Mouse (Mus musculus) CH12.LX (cell line): ENCODE data around the gene Sufu. TPM values are rescaled to one million over a fixed set of nuclear protein-coding genes. Genes with fewer than 3 reads are reported as not detected.

Source experiments
- DNase-seq: peaks from one replicate; pipeline ENCODE4 v3.0.0-alpha.2; 2013; ENCODE audit errors: extremely low read depth
- H3K27ac ChIP-seq: 2 replicates; pipeline ENCODE4 v1.5.1; 2012; ENCODE audit warnings: low read depth, mild to moderate bottlenecking, control low read depth, moderate library complexity; ENCODE audit not compliant: insufficient read depth
- H3K27me3 ChIP-seq: replicated peaks from 2 replicates; pipeline ENCODE3; 2012; ENCODE audit warnings: inconsistent platforms
- H3K36me3 ChIP-seq, 2 experiments: replicated peaks in 1 of 2; 2 replicates each; pipeline versions ENCODE3 to v1.6.1; 2012; ENCODE audit warnings: inconsistent platforms in 1 of 2, low read length in 1 of 2, mild to moderate bottlenecking in 1 of 2, mixed read lengths in 1 of 2, moderate library complexity in 1 of 2; ENCODE audit not compliant: control insufficient read depth in 1 of 2, insufficient read depth in 1 of 2
- H3K4me1 ChIP-seq, 2 experiments: 2 replicates each; pipeline ENCODE4 v1.6.1; 2012; ENCODE audit warnings: inconsistent platforms in 1 of 2, moderate library complexity in 1 of 2; ENCODE audit not compliant: insufficient read depth in 2 of 2, control insufficient read depth in 1 of 2
- H3K4me2 ChIP-seq: 2 replicates; pipeline ENCODE4 v1.6.1; 2012; ENCODE audit warnings: low read depth, mild to moderate bottlenecking, control low read depth; ENCODE audit not compliant: poor library complexity, insufficient read depth, severe bottlenecking
- H3K4me3 ChIP-seq, 3 experiments: fragments of 150-350 bp in 1 of 3; sonication (generic) in 1 of 3; replicated peaks in 1 of 3; 2 replicates each; pipeline versions ENCODE3 to v1.5.1; 2011 to 2012; ENCODE audit warnings: low read depth in 2 of 3, low read length in 2 of 3, mild to moderate bottlenecking in 2 of 3, moderate library complexity in 2 of 3, control low read depth in 1 of 3, improper control_type of control experiment in 1 of 3, inconsistent platforms in 1 of 3, mixed read lengths in 1 of 3; ENCODE audit not compliant: poor library complexity in 1 of 3
- H3K79me2 ChIP-seq: replicated peaks from 2 replicates; pipeline ENCODE4 v1.6.1; 2012; ENCODE audit warnings: mild to moderate bottlenecking, moderate library complexity; ENCODE audit not compliant: control insufficient read depth, poor library complexity, insufficient read depth, severe bottlenecking; ENCODE audit errors: extremely low read depth
- H3K9ac ChIP-seq: 2 replicates; pipeline ENCODE4 v1.6.1; 2012; ENCODE audit warnings: low read depth, mild to moderate bottlenecking, control low read depth, moderate library complexity; ENCODE audit not compliant: insufficient read depth
- H3K9me3 ChIP-seq: replicated peaks from 2 replicates; pipeline ENCODE3; 2012; ENCODE audit warnings: low read length, inconsistent platforms, mixed read lengths
- CTCF ChIP-seq, 2 experiments: IDR thresholded peaks in 1 of 2; conservative IDR thresholded peaks in 1 of 2; 2 replicates each; pipeline ENCODE4 v1.5.1; 2011 to 2012; ENCODE audit warnings: low read depth in 2 of 2, low read length in 2 of 2, improper control_type of control experiment in 1 of 2, inconsistent platforms in 1 of 2, mild to moderate bottlenecking in 1 of 2, moderate library complexity in 1 of 2
- E2F4 ChIP-seq: IDR thresholded peaks from 2 replicates; pipeline ENCODE4 v1.6.1; 2011; ENCODE audit warnings: low read depth, low read length, improper control_type of control experiment; ENCODE audit not compliant: insufficient replicate concordance
- IRF4 ChIP-seq: IDR thresholded peaks from 2 replicates; pipeline ENCODE4 v1.6.1; 2014; ENCODE audit warnings: low read depth, mild to moderate bottlenecking, inconsistent platforms, low read length, improper control_type of control experiment
- RAD21 ChIP-seq: IDR thresholded peaks from 2 replicates; pipeline ENCODE4 v1.6.1; 2011; ENCODE audit warnings: low read depth, mild to moderate bottlenecking, low read length, improper control_type of control experiment, moderate library complexity
- UBTF ChIP-seq: IDR thresholded peaks from 2 replicates; pipeline ENCODE4 v1.6.1; 2012; ENCODE audit warnings: low read depth, mild to moderate bottlenecking, inconsistent platforms, low read length, improper control_type of control experiment, moderate library complexity
- USF1 ChIP-seq: IDR thresholded peaks from 2 replicates; pipeline ENCODE4 v1.6.1; 2014; ENCODE audit warnings: low read depth, mild to moderate bottlenecking, inconsistent platforms, low read length, improper control_type of control experiment
- ZNF384 ChIP-seq: IDR thresholded peaks from 2 replicates; pipeline ENCODE4 v1.6.1; 2012; ENCODE audit warnings: low read depth, low read length, improper control_type of control experiment, inconsistent platforms
- dilution Hi-C: fragments of 300-500 bp; cut with MboI; formaldehyde crosslinking; loops from 2 replicates; pipeline ENCODE4 v1.14.3; 2020; ENCODE audit warnings: low sequenced_read_pairs; ENCODE audit not compliant: extremely low pct_unique_long_range_greater_than_20kb, extremely low pct_ligation_motif_present
- in situ Hi-C: fragments of 300-500 bp; cut with MboI; formaldehyde crosslinking; loops from 3 replicates; pipeline ENCODE4 v1.14.3; 2019; ENCODE audit warnings: low sequenced_read_pairs, low pct_ligation_motif_present, low pct_unique_long_range_greater_than_20kb, mixed read lengths
- polyA plus RNA-seq: library from polyadenylated mRNA; unstranded; fragments of >175 nt; gene quantifications from 2 replicates; pipeline ENCODE4 v1.2.1, GENCODE M21; 2012; ENCODE audit warnings: low read depth; ENCODE audit not compliant: insufficient read length
- total RNA-seq, 2 experiments: library from RNA; depleted of rRNA; stranded (reverse); fragments of 300-350 nt in 1 of 2; fragments of >200 nt in 1 of 2; gene quantifications; 2 replicates each; pipeline ENCODE4 v1.2.3; 2012 to 2014

Gene Sufu
- total and polyA plus RNA-seq, 3 experiments: 3.6 to 22.6 (median 9.8) TPM

- TF ChIP-seq IRF4 (no peak), E2F4 (no peak), USF1 (no peak)
- TF ChIP-seq, all 38 proteins: peak for 0
- Histone ChIP-seq H3K4me3 (no peak overlapping the region), H3K27me3 (no peaks in the 10 kb centered on the region), H3K9ac (no peak overlapping the region), H3K36me3 (peaks cover 0 to 32% of the 10 kb centered on the region in 2 experiments), H3K4me2 (no peak overlapping the region), H3K4me1 (peaks cover under 1 to 30% of the 10 kb centered on the region in 2 experiments; a peak in 2 of 4 replicates), H3K9me3 (peaks cover 3% of the 10 kb centered on the region), H3K79me2 (no peaks in the 10 kb centered on the region), H3K27ac (no peak overlapping the region)
- in situ Hi-C loops (no loop called here), dilution Hi-C loops (no loop called here)
- no peak for DNase-seq
These were observed 140.7 kb downstream of the Sufu start for GRCm38 (mm10) chr19:46537357-46537756.

- TF ChIP-seq UBTF: no peak
- TF ChIP-seq CTCF (conservative IDR thresholded peaks at IDR 0.05 in 1 of 2, IDR thresholded peaks at IDR 0.05 in 1 of 2; ENCODE audit: low read depth in 2 of 2, low read length in 2 of 2): peak in 1 of 2 experiments; percentile 52; a peak in 2 of 4 replicates
- TF ChIP-seq RAD21: peak; percentile 36
- no peak for TF ChIP-seq ZNF384
- TF ChIP-seq E2F4: no peak
- H3K4me1 ChIP-seq: peaks cover 0 to 22% of the 10 kb centered on the region in 2 experiments; a peak in 2 of 4 replicates
- peaks cover 2 to 37% of the 10 kb centered on the region in 2 experiments for H3K36me3 ChIP-seq
- dilution Hi-C loops: no loop called here
- in situ Hi-C loops: no loop called here
- peaks cover 3% of the 10 kb centered on the region for H3K9me3 ChIP-seq
- no peak for DNase-seq
- no peaks in the 10 kb centered on the region for H3K79me2 ChIP-seq
- H3K4me2 ChIP-seq: no peak overlapping the region
- no peak overlapping the region for H3K9ac ChIP-seq
- H3K27me3 ChIP-seq: no peaks in the 10 kb centered on the region
- no peak overlapping the region for H3K4me3 ChIP-seq
- no peak overlapping the region for H3K27ac ChIP-seq
These were observed 141.5 kb downstream of the Sufu start for GRCm38 (mm10) chr19:46538213-46538612.

Other genes with a start within 250 kb of the Sufu start
- not detected in 2 replicates for gene Pitx3, start 248.6 kb upstream of the Sufu start, total RNA-seq (2012; rRNA removed)
- gene Pitx3, start 248.6 kb upstream of the Sufu start, total RNA-seq (2014; rRNA removed): not detected in 2 replicates
- gene Pitx3, start 248.6 kb upstream of the Sufu start, polyA plus RNA-seq: not detected in 2 replicates
- 18.7 and 22.7 TPM in 2 replicates for gene Gbf1, start 244.4 kb upstream of the Sufu start, total RNA-seq (2012; rRNA removed)
- gene Gbf1, start 244.4 kb upstream of the Sufu start, total RNA-seq (2014; rRNA removed): 7.1 and 8.6 TPM in 2 replicates
- 23.9 and 26.1 TPM in 2 replicates for gene Gbf1, start 244.4 kb upstream of the Sufu start, polyA plus RNA-seq
- gene Nfkb2, start 92.6 kb upstream of the Sufu start, total RNA-seq (2012; rRNA removed): 45.0 and 64.8 TPM in 2 replicates
- 37.1 and 44.3 TPM in 2 replicates for gene Nfkb2, start 92.6 kb upstream of the Sufu start, total RNA-seq (2014; rRNA removed)
- 67.5 and 71.7 TPM in 2 replicates for gene Nfkb2, start 92.6 kb upstream of the Sufu start, polyA plus RNA-seq
- 1.3 and 2.2 TPM in 2 replicates for gene Psd, start 69.7 kb upstream of the Sufu start, total RNA-seq (2012; rRNA removed)
- gene Psd, start 69.7 kb upstream of the Sufu start, total RNA-seq (2014; rRNA removed): 0.39 and 0.70 TPM in 2 replicates
- gene Psd, start 69.7 kb upstream of the Sufu start, polyA plus RNA-seq: 20.1 and 20.6 TPM in 2 replicates
- gene Fbxl15, start 68.7 kb upstream of the Sufu start, total RNA-seq (2012; rRNA removed): 9.9 and 10.4 TPM in 2 replicates
- gene Fbxl15, start 68.7 kb upstream of the Sufu start, total RNA-seq (2014; rRNA removed): 6.8 and 9.4 TPM in 2 replicates
- gene Fbxl15, start 68.7 kb upstream of the Sufu start, polyA plus RNA-seq: 7.3 and 7.6 TPM in 2 replicates
- 95.1 and 102 TPM in 2 replicates for gene Cuedc2, start 58.2 kb upstream of the Sufu start, total RNA-seq (2012; rRNA removed)
- 117 and 120 TPM in 2 replicates for gene Cuedc2, start 58.2 kb upstream of the Sufu start, total RNA-seq (2014; rRNA removed)
- gene Cuedc2, start 58.2 kb upstream of the Sufu start, polyA plus RNA-seq: 94.4 and 123 TPM in 2 replicates
- gene Mfsd13a, start 55.8 kb upstream of the Sufu start, total RNA-seq (2012; rRNA removed): 4.9 and 7.6 TPM in 2 replicates
- 2.8 and 3.1 TPM in 2 replicates for gene Mfsd13a, start 55.8 kb upstream of the Sufu start, total RNA-seq (2014; rRNA removed)
- gene Mfsd13a, start 55.8 kb upstream of the Sufu start, polyA plus RNA-seq: 13.2 and 15.9 TPM in 2 replicates
- gene 2310034G01Rik, start 46.6 kb upstream of the Sufu start, total RNA-seq (2012; rRNA removed): 1.3 and 1.4 TPM in 2 replicates
- gene 2310034G01Rik, start 46.6 kb upstream of the Sufu start, total RNA-seq (2014; rRNA removed): 1.5 and 1.6 TPM in 2 replicates
- 1.1 and 1.4 TPM in 2 replicates for gene 2310034G01Rik, start 46.6 kb upstream of the Sufu start, polyA plus RNA-seq
- gene Actr1a, start 1.1 kb upstream of the Sufu start, total RNA-seq (2012; rRNA removed): 75.7 and 87.8 TPM in 2 replicates
- gene Actr1a, start 1.1 kb upstream of the Sufu start, total RNA-seq (2014; rRNA removed): 69.4 and 70.7 TPM in 2 replicates
- 84.2 and 88.4 TPM in 2 replicates for gene Actr1a, start 1.1 kb upstream of the Sufu start, polyA plus RNA-seq
- gene Trim8, start 104.8 kb downstream of the Sufu start, total RNA-seq (2012; rRNA removed): 11.0 and 12.0 TPM in 2 replicates
- 3.7 and 4.4 TPM in 2 replicates for gene Trim8, start 104.8 kb downstream of the Sufu start, total RNA-seq (2014; rRNA removed)
- gene Trim8, start 104.8 kb downstream of the Sufu start, polyA plus RNA-seq: 23.3 and 24.9 TPM in 2 replicates
- gene Arl3, start 176.3 kb downstream of the Sufu start, total RNA-seq (2012; rRNA removed): 38.4 and 46.5 TPM in 2 replicates
- gene Arl3, start 176.3 kb downstream of the Sufu start, total RNA-seq (2014; rRNA removed): 23.7 and 24.1 TPM in 2 replicates
- 40.4 and 45.3 TPM in 2 replicates for gene Arl3, start 176.3 kb downstream of the Sufu start, polyA plus RNA-seq
- gene Sfxn2, start 176.5 kb downstream of the Sufu start, total RNA-seq (2012; rRNA removed): 8.5 and 9.4 TPM in 2 replicates
- gene Sfxn2, start 176.5 kb downstream of the Sufu start, total RNA-seq (2014; rRNA removed): 5.9 and 6.8 TPM in 2 replicates
- 11.1 and 11.8 TPM in 2 replicates for gene Sfxn2, start 176.5 kb downstream of the Sufu start, polyA plus RNA-seq
- gene Wbp1l, start 202.2 kb downstream of the Sufu start, total RNA-seq (2012; rRNA removed): 17.4 and 20.2 TPM in 2 replicates
- 10.6 and 11.6 TPM in 2 replicates for gene Wbp1l, start 202.2 kb downstream of the Sufu start, total RNA-seq (2014; rRNA removed)
- gene Wbp1l, start 202.2 kb downstream of the Sufu start, polyA plus RNA-seq: 22.3 and 23.5 TPM in 2 replicates